Mouse (Mus musculus): ENCODE measurements around the gene Ranbp9. TPM values are rescaled to one million over a fixed set of nuclear protein-coding genes. Genes with fewer than 3 reads are reported as not detected.

Ranbp9 gene
- polyA plus RNA-seq, 1 experiment from 2014 or later = 12.8 TPM

GRCm38 (mm10) chr13:43374918-43375432 is 106.1 kb downstream of the Ranbp9 start:
- ATAC-seq (ENCODE audit: low FRiP score) = no peak
- H3K27me3 ChIP-seq = no peaks in the 10 kb centered on the region

GRCm38 (mm10) chr13:43374205-43374604 is 106.9 kb downstream of the Ranbp9 start:
- H3K27me3 ChIP-seq = no peaks in the 10 kb centered on the region
- no peak overlapping the region for H3K4me2 ChIP-seq (replicated peaks)
- peaks cover 49% of the 10 kb centered on the region for H3K36me3 ChIP-seq
- peaks cover 2% of the 10 kb centered on the region; the same call in 1 of the 2 replicates for H3K4me1 ChIP-seq
- H3K4me3 ChIP-seq = no peak overlapping the region
- no peak overlapping the region for H3K27ac ChIP-seq
- WGBS = 90% methylated on average over 10 of the region's 10 CpGs
- no peak overlapping the region for H3K9ac ChIP-seq
- ATAC-seq (ENCODE audit: low FRiP score) = no peak
- H3K9me3 ChIP-seq (replicated peaks) = no peaks in the 10 kb centered on the region

More at GRCm38 (mm10) chr13:43374918-43375432, 106.1 kb downstream of the Ranbp9 start:
- no peak overlapping the region for H3K27ac ChIP-seq
- H3K36me3 ChIP-seq = peaks cover 49% of the 10 kb centered on the region
- peaks cover 2% of the 10 kb centered on the region; the same call in 1 of the 2 replicates for H3K4me1 ChIP-seq
- no peaks in the 10 kb centered on the region for H3K9me3 ChIP-seq (replicated peaks)
- no peak overlapping the region for H3K4me3 ChIP-seq
- no peak overlapping the region for H3K4me2 ChIP-seq (replicated peaks)
- 71% methylated on average over 2 of the region's 2 CpGs for WGBS
- no peak overlapping the region for H3K9ac ChIP-seq

GRCm38 (mm10) chr13:43372892-43373291 is 108.2 kb downstream of the Ranbp9 start:
- Histone ChIP-seq H3K36me3 (peaks cover 48% of the 10 kb centered on the region), H3K4me3 (no peak overlapping the region), H3K27me3 (no peaks in the 10 kb centered on the region), H3K9ac (no peak overlapping the region), H3K9me3 (replicated peaks) (no peaks in the 10 kb centered on the region), H3K4me2 (replicated peaks) (no peak overlapping the region), H3K4me1 (no peaks in the 10 kb centered on the region), H3K27ac (no peak overlapping the region)
- 88% methylated on average over 1 of the region's 1 CpGs for WGBS
- ATAC-seq (ENCODE audit: low FRiP score) = no peak

GRCm38 (mm10) chr13:43370063-43370462 is 111.0 kb downstream of the Ranbp9 start:
- Histone ChIP-seq H3K4me3 (no peak overlapping the region), H3K27ac (no peak overlapping the region), H3K9me3 (replicated peaks) (no peaks in the 10 kb centered on the region), H3K9ac (no peak overlapping the region), H3K4me1 (peaks cover 4% of the 10 kb centered on the region), H3K27me3 (no peaks in the 10 kb centered on the region), H3K4me2 (replicated peaks) (no peak overlapping the region), H3K36me3 (peaks cover 32% of the 10 kb centered on the region)
- 94% methylated on average over 6 of the region's 6 CpGs for WGBS
- no peak for ATAC-seq (ENCODE audit: low FRiP score)

GRCm38 (mm10) chr13:43365825-43366184 is 115.3 kb downstream of the Ranbp9 start:
- H3K4me3 ChIP-seq = peak overlapping the region; percentile 54
- peaks cover 4% of the 10 kb centered on the region; the same call in 1 of the 2 replicates for H3K36me3 ChIP-seq
- 9% methylated on average over 11 of the region's 11 CpGs for WGBS
- H3K27ac ChIP-seq = peak overlapping the region; percentile 74
- H3K27me3 ChIP-seq = no peaks in the 10 kb centered on the region
- ATAC-seq (ENCODE audit: low FRiP score) = peak; percentile 45
- peaks cover 7% of the 10 kb centered on the region for H3K4me1 ChIP-seq
- H3K4me2 ChIP-seq (replicated peaks) = peak overlapping the region; percentile 82
- peak overlapping the region; percentile 73 for H3K9ac ChIP-seq
- no peaks in the 10 kb centered on the region for H3K9me3 ChIP-seq (replicated peaks)

GRCm38 (mm10) chr13:43364985-43365824 is 115.9 kb downstream of the Ranbp9 start, which contains the start of gene Sirt5:
TSS of gene Sirt5 (plus strand) at chr13:43365496.
- peaks cover 7% of the 10 kb centered on the region for H3K4me1 ChIP-seq
- H3K4me3 ChIP-seq = peak within 1 kb of the TSS; percentile 54
- no peaks in the 10 kb centered on the region for H3K27me3 ChIP-seq
- H3K36me3 ChIP-seq = no peaks in the 10 kb centered on the region
- H3K9me3 ChIP-seq (replicated peaks) = no peaks in the 10 kb centered on the region
- H3K4me2 ChIP-seq (replicated peaks) = peak within 1 kb of the TSS; percentile 82
- WGBS = 15% methylated on average over 42 of the region's 42 CpGs
- ATAC-seq (ENCODE audit: low FRiP score) = peak; percentile 95
- H3K27ac ChIP-seq = peak within 1 kb of the TSS; percentile 74
- H3K9ac ChIP-seq = peak within 1 kb of the TSS; percentile 73

- Histone ChIP-seq H3K27me3 (no peaks in the 10 kb centered on the region), H3K4me3 (no peak overlapping the region), H3K9me3 (replicated peaks) (no peaks in the 10 kb centered on the region), H3K27ac (no peak overlapping the region), H3K9ac (no peak overlapping the region), H3K36me3 (no peaks in the 10 kb centered on the region), H3K4me1 (peaks cover 7% of the 10 kb centered on the region), H3K4me2 (replicated peaks) (no peak overlapping the region)
- ATAC-seq (ENCODE audit: low FRiP score) = no peak
- WGBS = 88% methylated on average over 9 of the region's 9 CpGs
Observed at GRCm38 (mm10) chr13:43362353-43362752, 118.7 kb downstream of the Ranbp9 start.

- H3K4me1 ChIP-seq = peaks cover 4% of the 10 kb centered on the region
- H3K4me3 ChIP-seq = no peak overlapping the region
- H3K27ac ChIP-seq = no peak overlapping the region
- ATAC-seq (ENCODE audit: low FRiP score) = no peak
- H3K9ac ChIP-seq = no peak overlapping the region
- H3K36me3 ChIP-seq = no peaks in the 10 kb centered on the region
- H3K27me3 ChIP-seq = no peaks in the 10 kb centered on the region
- 67% methylated on average over 6 of the region's 6 CpGs for WGBS
- H3K9me3 ChIP-seq (replicated peaks) = no peaks in the 10 kb centered on the region
- no peak overlapping the region for H3K4me2 ChIP-seq (replicated peaks)
Observed at GRCm38 (mm10) chr13:43360534-43360933, 120.5 kb downstream of the Ranbp9 start.

- H3K4me2 ChIP-seq (replicated peaks) = no peak overlapping the region
- ATAC-seq (ENCODE audit: low FRiP score) = no peak
- no peak overlapping the region for H3K4me3 ChIP-seq
- H3K27ac ChIP-seq = no peak overlapping the region
- H3K4me1 ChIP-seq = no peaks in the 10 kb centered on the region
- H3K36me3 ChIP-seq = no peaks in the 10 kb centered on the region
- no peaks in the 10 kb centered on the region for H3K27me3 ChIP-seq
- H3K9ac ChIP-seq = no peak overlapping the region
- 88% methylated on average over 14 of the region's 14 CpGs for WGBS
- no peaks in the 10 kb centered on the region for H3K9me3 ChIP-seq (replicated peaks)
Observed at GRCm38 (mm10) chr13:43356346-43357125, 124.5 kb downstream of the Ranbp9 start.

GRCm38 (mm10) chr13:43354362-43354761 is 126.7 kb downstream of the Ranbp9 start:
- Histone ChIP-seq H3K4me1 (no peaks in the 10 kb centered on the region), H3K9ac (no peak overlapping the region), H3K27me3 (no peaks in the 10 kb centered on the region), H3K4me3 (no peak overlapping the region), H3K27ac (no peak overlapping the region), H3K9me3 (replicated peaks) (no peaks in the 10 kb centered on the region), H3K36me3 (no peaks in the 10 kb centered on the region), H3K4me2 (replicated peaks) (no peak overlapping the region)
- ATAC-seq (ENCODE audit: low FRiP score) = no peak
- WGBS = 81% methylated on average over 12 of the region's 12 CpGs

- ATAC-seq (ENCODE audit: low FRiP score) = no peak
- no peaks in the 10 kb centered on the region for H3K9me3 ChIP-seq (replicated peaks)
- no peaks in the 10 kb centered on the region for H3K36me3 ChIP-seq
- 81% methylated on average over 4 of the region's 4 CpGs for WGBS
- no peak overlapping the region for H3K9ac ChIP-seq
- no peak overlapping the region for H3K4me2 ChIP-seq (replicated peaks)
- H3K27me3 ChIP-seq = no peaks in the 10 kb centered on the region
- no peak overlapping the region for H3K27ac ChIP-seq
- no peak overlapping the region for H3K4me3 ChIP-seq
- H3K4me1 ChIP-seq = no peaks in the 10 kb centered on the region
Observed at GRCm38 (mm10) chr13:43353356-43353755, 127.7 kb downstream of the Ranbp9 start.
